8 mouse cellular contexts compared by ENCODE assay signal in genomic region chr6:144782866-144783265, GRCm38 (mm10). TPM values are rescaled to one million over a fixed set of nuclear protein-coding genes. Genes with fewer than 3 reads are reported as not detected.
DNase-seq lines count a peak whose midpoint lies in the region; ATAC-seq and TF ChIP-seq lines count a peak whose summit lies in the region.

No protein-coding gene starts in this region.

- WGBS in embryonic facial prominence, embryonic 12.5 days, result 4% methylated on average over 12 of the region's 12 CpGs
- 6% methylated on average over 12 of the region's 12 CpGs for WGBS in hindbrain, embryonic 15.5 days
- WGBS in stomach, postnatal 0 days, result 29% methylated on average over 12 of the region's 12 CpGs
- WGBS in cerebellum, adult 2 months, result 36% methylated on average over 12 of the region's 12 CpGs

- H3K4me2 ChIP-seq in embryonic facial prominence, embryonic 12.5 days (replicated peaks), result peak overlapping the region; percentile 96
- peak overlapping the region; percentile 95 for H3K4me2 ChIP-seq in hindbrain, embryonic 15.5 days
- H3K4me2 ChIP-seq in stomach, postnatal 0 days (replicated peaks; ENCODE audit: low read depth), result peak overlapping the region; percentile 98

- H3K9me3 ChIP-seq in embryonic facial prominence, embryonic 12.5 days, result no peaks in the 10 kb centered on the region
- no peaks in the 10 kb centered on the region for H3K9me3 ChIP-seq in hindbrain, embryonic 15.5 days
- no peaks in the 10 kb centered on the region for H3K9me3 ChIP-seq in stomach, postnatal 0 days (ENCODE audit: control insufficient read depth, low read length)

- no peaks in the 10 kb centered on the region for H3K36me3 ChIP-seq in embryonic facial prominence, embryonic 12.5 days
- H3K36me3 ChIP-seq in hindbrain, embryonic 15.5 days, result no peaks in the 10 kb centered on the region
- no peaks in the 10 kb centered on the region for H3K36me3 ChIP-seq in stomach, postnatal 0 days (ENCODE audit: control insufficient read depth, insufficient read depth, low read length)

- peak; percentile 15 for DNase-seq in layer of hippocampus, adult 11-12 months (ENCODE audit: low spot score)
- DNase-seq in layer of hippocampus, adult 9-10 months (ENCODE audit: low spot score), result no peak
- peak; percentile 11 for DNase-seq in mesoderm, embryonic 11.5 days (ENCODE audit: low read depth, low spot score)
- no peak for DNase-seq in stomach, postnatal 0 days (ENCODE audit: low spot score)
- DNase-seq in cerebellum, adult 2 months, result no peak
- DNase-seq in testis, postnatal 14 days (ENCODE audit: low spot score), result no peak

- TF ChIP-seq POLR2A in cerebellum, adult 2 months (IDR thresholded peaks at IDR 0.05; ENCODE audit: borderline replicate concordance, insufficient read depth, low read length), result no peak

- no peak overlapping the region for H3K27ac ChIP-seq in embryonic facial prominence, embryonic 12.5 days
- H3K27ac ChIP-seq in hindbrain, embryonic 15.5 days (replicated peaks), result no peak overlapping the region
- H3K27ac ChIP-seq in stomach, postnatal 0 days (replicated peaks), result no peak overlapping the region
- H3K27ac ChIP-seq in cerebellum, adult 2 months (ENCODE audit: insufficient read depth, low read length), result no peak overlapping the region

- no peaks in the 10 kb centered on the region; the same call in 1 of the 2 replicates for H3K4me1 ChIP-seq in embryonic facial prominence, embryonic 12.5 days
- peaks cover 19% of the 10 kb centered on the region for H3K4me1 ChIP-seq in hindbrain, embryonic 15.5 days (replicated peaks)
- peaks cover 2% of the 10 kb centered on the region; the same call in 1 of the 2 replicates for H3K4me1 ChIP-seq in stomach, postnatal 0 days (replicated peaks; ENCODE audit: control insufficient read depth, insufficient read depth)
- H3K4me1 ChIP-seq in cerebellum, adult 2 months (ENCODE audit: control insufficient read depth, insufficient read depth, low read length), result no peaks in the 10 kb centered on the region

- H3K27me3 ChIP-seq in embryonic facial prominence, embryonic 12.5 days, result peaks cover 10% of the 10 kb centered on the region
- H3K27me3 ChIP-seq in hindbrain, embryonic 15.5 days, result no peaks in the 10 kb centered on the region
- no peaks in the 10 kb centered on the region for H3K27me3 ChIP-seq in stomach, postnatal 0 days (ENCODE audit: control insufficient read depth, insufficient read depth, low read length)
- no peaks in the 10 kb centered on the region for H3K27me3 ChIP-seq in cerebellum, adult 2 months (ENCODE audit: control insufficient read depth, insufficient read depth, low read length)

- no peak for TF ChIP-seq CTCF in stomach, postnatal 0 days (IDR thresholded peaks at IDR 0.05; ENCODE audit: low read depth)
- no peak for TF ChIP-seq CTCF in cerebellum, adult 2 months (IDR thresholded peaks at IDR 0.05; ENCODE audit: borderline replicate concordance, insufficient read depth, low read depth, low read length)

- ATAC-seq in embryonic facial prominence, embryonic 12.5 days (ENCODE audit: insufficient number of reproducible peaks, insufficient read depth, low FRiP score, low TSS enrichment), result no peak
- no peak; the same call in 1 of the 2 replicates for ATAC-seq in hindbrain, embryonic 15.5 days (ENCODE audit: low FRiP score, low read depth)
- ATAC-seq in stomach, postnatal 0 days (ENCODE audit: low FRiP score, low TSS enrichment), result no peak

- TF ChIP-seq EP300 in stomach, postnatal 0 days (optimal IDR thresholded peaks at IDR 0.05), result no peak

- H3K4me3 ChIP-seq in embryonic facial prominence, embryonic 12.5 days, result peak overlapping the region; percentile 73
- peak overlapping the region; percentile 73 for H3K4me3 ChIP-seq in hindbrain, embryonic 15.5 days
- H3K4me3 ChIP-seq in stomach, postnatal 0 days (ENCODE audit: low read depth, low read length), result peak overlapping the region; percentile 74
- H3K4me3 ChIP-seq in cerebellum, adult 2 months (replicated peaks; ENCODE audit: insufficient read depth, low read depth, low read length), result no peak overlapping the region

- 0 out of 2 replicates have a peak overlapping the region, but pooled peaks have one; percentile 72 for H3K9ac ChIP-seq in embryonic facial prominence, embryonic 12.5 days
- peak overlapping the region; percentile 78 for H3K9ac ChIP-seq in hindbrain, embryonic 15.5 days
- peak overlapping the region; percentile 77 for H3K9ac ChIP-seq in stomach, postnatal 0 days (ENCODE audit: low read length)

RNA-seq across cellular contexts. Expression of gene Sox5, which starts 1.1 kb away (rescaled TPM):
- polyA plus RNA-seq in embryonic facial prominence, embryonic 12.5 days (2016; fragmentation: Nextera tagmentation; extraction: Ambion mirVana), result 55.0 and 55.3 TPM in 2 replicates
- 28.0 and 38.9 TPM in 2 replicates for polyA plus RNA-seq in hindbrain, embryonic 15.5 days (2015; fragmentation: Nextera tagmentation; extraction: Ambion mirVana)
- polyA plus RNA-seq in stomach, postnatal 0 days (2015; fragmentation: Nextera tagmentation; extraction: Ambion mirVana), result 9.0 and 9.8 TPM in 2 replicates
- polyA plus RNA-seq in cerebellum, adult 2 months (2012; rRNA removed), result 12.4 and 13.3 TPM in 2 replicates

Comparison
In these comparisons a context has a peak if more than half of its experiments do, and no peak if none do; other contexts are left out.
1. DNase-seq: peak in layer of hippocampus, adult 11-12 months (single experiment) and mesoderm, embryonic 11.5 days (single experiment); none in layer of hippocampus, adult 9-10 months (single experiment), stomach, postnatal 0 days (single experiment), cerebellum, adult 2 months (0 of 2) and testis, postnatal 14 days (single experiment).
2. Peak in every context shown above with its lines, with median percentiles within 50 percentile points of each other: H3K4me2 ChIP-seq and H3K9ac ChIP-seq.